Mouse (Mus musculus): ENCODE data around the gene Gna12.

GRCm38 (mm10) chr5:140831064-140831431 lies 817 bp upstream of the Gna12 start:
- TF ChIP-seq POLR2A (IDR thresholded peaks at IDR 0.05; ENCODE audit: extremely low read depth, insufficient read depth, low read length): no peak
- no peak for TF ChIP-seq CTCF (IDR thresholded peaks at IDR 0.05; ENCODE audit: low read depth, low read length)

Data from liver, adult 2 months (tissue).